Mouse (Mus musculus): Measurements from ENCODE around the gene Foxl1.

DNA sequence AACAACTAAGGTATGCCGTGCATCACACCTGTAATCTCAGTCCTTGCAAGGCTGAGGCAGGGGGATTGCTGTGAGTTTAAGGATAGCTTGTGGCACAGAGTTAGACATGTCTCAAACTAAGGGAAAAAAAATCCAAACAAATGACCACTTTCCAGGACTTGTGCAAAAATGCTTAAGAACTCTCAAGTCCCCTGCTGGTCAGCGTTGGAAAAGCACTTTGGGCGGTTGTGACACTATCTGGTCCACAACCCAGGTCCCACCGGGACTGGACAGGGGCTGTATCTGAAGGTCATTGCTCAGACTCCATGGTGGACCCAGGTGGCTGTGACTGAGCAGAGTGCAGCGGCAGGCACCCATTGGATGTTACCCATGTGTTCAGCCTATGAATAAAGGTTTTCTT is 2.8 kb downstream of the Foxl1 start:
- TF ChIP-seq CTCF (conservative IDR thresholded peaks at IDR 0.05 in 1 of 2, IDR thresholded peaks at IDR 0.05 in 1 of 2; ENCODE audit: low read depth in 2 of 2, low read length in 2 of 2), result peak; percentile 35 to 51
- TF ChIP-seq ELF1 (IDR thresholded peaks at IDR 0.05; ENCODE audit: low read depth, low read length), result no peak
- no peak for TF ChIP-seq KAT2A (IDR thresholded peaks at IDR 0.05; ENCODE audit: insufficient replicate concordance, low read length)
- no peak for TF ChIP-seq ZKSCAN1 (IDR thresholded peaks at IDR 0.05; ENCODE audit: borderline replicate concordance, low read depth, low read length)
- TF ChIP-seq JUND (conservative IDR thresholded peaks at IDR 0.05; ENCODE audit: low read depth, low read length), result no peak
- TF ChIP-seq ZNF384 (IDR thresholded peaks at IDR 0.05; ENCODE audit: low read depth, low read length), result no peak
- no peak for TF ChIP-seq GABPA (IDR thresholded peaks at IDR 0.05; ENCODE audit: insufficient replicate concordance, low read depth, low read length)
- no peak for TF ChIP-seq POLR2A (IDR thresholded peaks at IDR 0.05; ENCODE audit: low read depth, low read length)
- TF ChIP-seq EP300 (IDR thresholded peaks at IDR 0.05; ENCODE audit: low read length), result no peak
- TF ChIP-seq MAZ (IDR thresholded peaks at IDR 0.05; ENCODE audit: low read depth, low read length), result no peak
- TF ChIP-seq CHD2 (IDR thresholded peaks at IDR 0.05; ENCODE audit: low read length), result no peak

Data from CH12.LX (cell line).